Mouse (Mus musculus) embryonic stem cell, embryonic (primary cell): ENCODE results near the gene Hoxb2.

ENCODE experiments used
- CTCF ChIA-PET, 4 experiments: fragments of 300-600 bp in 2 of 4; fragments of 350-600 bp in 2 of 4; sonication (Branson Sonifier 250); formaldehyde crosslinking; loops; one replicate each; lab custom pipeline; 2022; ENCODE audit warnings: inconsistent platforms in 2 of 4; lab: Charles Lee
- POLR2A ChIA-PET, 4 experiments: fragments of 300-600 bp in 2 of 4; fragments of 350-600 bp in 2 of 4; sonication (Branson Sonifier 250); formaldehyde crosslinking; loops; one replicate each; lab custom pipeline; 2022; ENCODE audit warnings: antibody characterized with exemption in 4 of 4, inconsistent platforms in 1 of 4; lab: Charles Lee

The Hoxb2 gene

GRCm38 (mm10) chr11:96350791-96351190, 466 bp downstream of the Hoxb2 start:
- CTCF ChIA-PET = no interaction called here
- POLR2A ChIA-PET = interaction anchor here in 2 of 4 experiments (0.6 to 1.0 kb wide), 3 partner anchors 24 to 82 kb away, joined by 3 read pairs; no protein-coding TSS in a partner anchor

- CTCF ChIA-PET = no interaction called here
- POLR2A ChIA-PET = interaction anchor here in 1 of 4 experiments (0.6 kb wide), 1 partner anchor 25 kb away, joined by 3 read pairs; no protein-coding TSS in a partner anchor
Measured at GRCm38 (mm10) chr11:96351312-96351711, 987 bp downstream of the Hoxb2 start.

GRCm38 (mm10) chr11:96351831-96352230, 1.5 kb downstream of the Hoxb2 start:
- ChIA-PET CTCF (interaction anchor here in 2 of 4 experiments (0.6 to 1.3 kb wide), 3 partner anchors 27 to 184 kb away, joined by 3 to 6 read pairs (median 5); no protein-coding TSS in a partner anchor), POLR2A (interaction anchor here in 3 of 4 experiments (0.6 to 1.2 kb wide), 4 partner anchors 10 to 388 kb away, joined by 3 to 4 read pairs (median 4); partner anchors contain the start of gene Hoxb3 (in 1 of the 3))

GRCm38 (mm10) chr11:96352691-96353521, 2.6 kb downstream of the Hoxb2 start:
- ChIA-PET POLR2A (interaction anchor here (0.5 to 1.7 kb wide), 8 partner anchors 11 to 1214 kb away, joined by 3 to 7 read pairs (median 4); partner anchors contain the start of genes Hoxb1 (in 1 of the 4) and Hoxb3 (in 1 of the 4)), CTCF (interaction anchor here (0.6 to 1.3 kb wide), 8 partner anchors 26 to 729 kb away, joined by 3 to 6 read pairs (median 4); no protein-coding TSS in a partner anchor)

GRCm38 (mm10) chr11:96353522-96353841, 3.2 kb downstream of the Hoxb2 start:
- ChIA-PET POLR2A (interaction anchor here (0.6 to 1.7 kb wide), 8 partner anchors 12 to 83 kb away, joined by 3 to 10 read pairs (median 4); partner anchors contain the start of gene Hoxb1 (in 2 of the 4)), CTCF (interaction anchor here (0.5 to 1.7 kb wide), 9 partner anchors 8 to 1324 kb away, joined by 3 to 12 read pairs (median 5); no protein-coding TSS in a partner anchor)

GRCm38 (mm10) chr11:96353939-96354338, 3.6 kb downstream of the Hoxb2 start:
- CTCF ChIA-PET = interaction anchor here (0.5 to 1.7 kb wide), 11 partner anchors 8 to 1323 kb away, joined by 3 to 12 read pairs (median 4); no protein-coding TSS in a partner anchor
- POLR2A ChIA-PET = interaction anchor here (0.6 to 1.7 kb wide), 10 partner anchors 12 to 495 kb away, joined by 3 to 10 read pairs (median 4); partner anchors contain the start of gene Hoxb1 (in 2 of the 4)

GRCm38 (mm10) chr11:96354376-96354775, 4.1 kb downstream of the Hoxb2 start:
- ChIA-PET CTCF (interaction anchor here (0.5 to 2.4 kb wide), 11 partner anchors 9 to 540 kb away, joined by 3 to 14 read pairs (median 4); partner anchors contain the start of gene Hoxb5 (in 1 of the 4)), POLR2A (interaction anchor here (0.5 to 1.5 kb wide), 10 partner anchors 11 to 494 kb away, joined by 3 to 10 read pairs (median 3); partner anchors contain the start of gene Hoxb1 (in 1 of the 4))

GRCm38 (mm10) chr11:96354801-96355311, 4.5 kb downstream of the Hoxb2 start:
- ChIA-PET CTCF (interaction anchor here in 3 of 4 experiments (0.5 to 2.4 kb wide), 9 partner anchors 12 to 539 kb away, joined by 3 to 14 read pairs (median 4); partner anchors contain the start of gene Hoxb5 (in 1 of the 3)), POLR2A (interaction anchor here in 3 of 4 experiments (0.5 to 1.5 kb wide), 8 partner anchors 12 to 494 kb away, joined by 3 to 10 read pairs (median 3); no protein-coding TSS in a partner anchor)

GRCm38 (mm10) chr11:96363807-96364206, 13.5 kb downstream of the Hoxb2 start:
- POLR2A ChIA-PET = interaction anchor here in 3 of 4 experiments (0.6 to 0.7 kb wide), 6 partner anchors 9 to 1053 kb away, joined by 4 to 9 read pairs (median 4); no protein-coding TSS in a partner anchor
- CTCF ChIA-PET = interaction anchor here in 2 of 4 experiments (0.6 to 0.8 kb wide), 4 partner anchors 22 to 393 kb away, joined by 3 to 5 read pairs (median 4); no protein-coding TSS in a partner anchor

- POLR2A ChIA-PET = interaction anchor here (0.5 to 1.8 kb wide), 6 partner anchors 12 to 348 kb away, joined by 3 to 6 read pairs (median 3); no protein-coding TSS in a partner anchor
- CTCF ChIA-PET = interaction anchor here in 3 of 4 experiments (0.5 to 1.0 kb wide), 5 partner anchors 24 to 437 kb away, joined by 3 to 14 read pairs (median 3); no protein-coding TSS in a partner anchor
Measured at GRCm38 (mm10) chr11:96365441-96366091, 15.2 kb downstream of the Hoxb2 start, which contains the start of gene Hoxb1. TSS of gene Hoxb1 (plus strand) at chr11:96365752.

- ChIA-PET POLR2A (interaction anchor here (0.6 to 1.8 kb wide), 8 partner anchors 12 to 347 kb away, joined by 3 to 6 read pairs (median 3); no protein-coding TSS in a partner anchor), CTCF (interaction anchor here (0.5 to 1.4 kb wide), 8 partner anchors 12 to 319 kb away, joined by 3 to 14 read pairs (median 3); no protein-coding TSS in a partner anchor)
Measured at GRCm38 (mm10) chr11:96366092-96367041, 16.0 kb downstream of the Hoxb2 start.

- ChIA-PET CTCF (interaction anchor here in 3 of 4 experiments (0.6 to 1.4 kb wide), 4 partner anchors 13 to 318 kb away, joined by 3 to 5 read pairs (median 3); no protein-coding TSS in a partner anchor), POLR2A (interaction anchor here in 2 of 4 experiments (0.9 to 1.0 kb wide), 2 partner anchors 13 kb away, joined by 3 to 5 read pairs; no protein-coding TSS in a partner anchor)
Measured at GRCm38 (mm10) chr11:96367141-96367540, 16.8 kb downstream of the Hoxb2 start.

- CTCF ChIA-PET = no interaction called here
- POLR2A ChIA-PET = interaction anchor here in 1 of 4 experiments (0.9 kb wide), 1 partner anchor 10 kb away, joined by 3 read pairs; no protein-coding TSS in a partner anchor
Measured at GRCm38 (mm10) chr11:96368686-96369085, 18.4 kb downstream of the Hoxb2 start.

- POLR2A ChIA-PET = no interaction called here
- CTCF ChIA-PET = interaction anchor here in 1 of 4 experiments (0.6 kb wide), 1 partner anchor 1039 kb away, joined by 3 read pairs; no protein-coding TSS in a partner anchor
Measured at GRCm38 (mm10) chr11:96369140-96369539, 18.8 kb downstream of the Hoxb2 start.

GRCm38 (mm10) chr11:96371726-96372125, 21.4 kb downstream of the Hoxb2 start:
- ChIA-PET CTCF (interaction anchor here in 2 of 4 experiments (0.9 to 1.6 kb wide), 2 partner anchors 68 to 249 kb away, joined by 3 to 5 read pairs; no protein-coding TSS in a partner anchor), POLR2A (no interaction called here)

GRCm38 (mm10) chr11:96372519-96372918, 22.2 kb downstream of the Hoxb2 start:
- CTCF ChIA-PET = interaction anchor here in 3 of 4 experiments (0.8 to 1.6 kb wide), 4 partner anchors 35 to 249 kb away, joined by 3 to 5 read pairs (median 3); no protein-coding TSS in a partner anchor
- POLR2A ChIA-PET = interaction anchor here in 1 of 4 experiments (0.7 kb wide), 1 partner anchor 9 kb away, joined by 4 read pairs; no protein-coding TSS in a partner anchor
